Mouse (Mus musculus) ovary, postnatal 10 days (tissue): ENCODE measurements around the gene Kif1bp.

Source experiments
- DNase-seq: peaks from one replicate; pipeline ENCODE4 v3.0.0; 2022; ENCODE audit warnings: low spot score

The Kif1bp gene

GRCm38 (mm10) chr10:62555705-62556557 lies 22.3 kb downstream of the Kif1bp start:
- DNase-seq = no peak

GRCm38 (mm10) chr10:62553611-62554091 lies 24.6 kb downstream of the Kif1bp start:
- DNase-seq = no peak

- DNase-seq = no peak
Observed at GRCm38 (mm10) chr10:62550787-62551300, 27.4 kb downstream of the Kif1bp start.

- DNase-seq = peak; percentile 42
Observed at GRCm38 (mm10) chr10:62549523-62550166, 28.6 kb downstream of the Kif1bp start.

DNA sequence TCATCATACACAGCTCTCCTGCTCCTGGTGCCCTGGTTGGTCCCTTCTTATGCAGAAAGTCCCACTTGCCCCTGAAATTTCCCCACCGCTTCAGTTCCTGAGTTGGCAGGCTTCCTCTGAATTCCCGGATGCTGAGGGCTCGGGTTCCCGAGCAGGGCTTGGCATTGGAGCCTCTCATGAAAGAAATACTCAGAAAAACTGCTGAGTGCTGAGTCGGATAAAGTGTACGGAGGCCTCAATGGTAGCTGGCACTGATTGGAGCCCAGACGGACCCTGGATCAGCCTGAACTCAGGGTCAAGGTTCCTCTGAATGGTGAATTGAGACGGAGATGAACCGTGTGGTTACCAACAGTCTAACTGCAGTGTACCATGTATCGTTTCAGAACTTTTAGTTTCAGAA lies 31.8 kb downstream of the Kif1bp start:
- DNase-seq = no peak

- no peak for DNase-seq
Observed at GRCm38 (mm10) chr10:62545759-62546158, 32.5 kb downstream of the Kif1bp start.

DNA sequence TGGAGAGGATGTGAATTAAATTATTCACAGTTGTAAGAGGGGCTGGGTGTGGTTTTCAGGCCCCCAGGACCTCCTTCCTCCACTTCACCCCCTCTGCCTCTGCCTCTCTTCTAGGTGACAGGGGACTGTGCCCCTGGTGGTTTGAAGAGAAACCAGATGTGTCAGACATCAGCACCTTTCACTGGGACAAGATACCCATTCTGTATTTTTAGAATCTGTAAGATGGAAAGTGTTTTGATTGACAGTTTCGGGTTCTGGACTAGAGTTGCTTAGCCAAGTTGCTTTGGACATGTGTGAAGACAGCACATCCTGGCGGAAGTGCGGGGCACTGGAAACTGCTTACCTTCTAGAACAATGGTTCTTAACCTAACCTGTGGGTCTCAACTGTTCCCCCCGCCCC lies 33.9 kb downstream of the Kif1bp start:
- DNase-seq = no peak

- DNase-seq = no peak
Observed at GRCm38 (mm10) chr10:62543399-62543808, 34.9 kb downstream of the Kif1bp start.

DNA sequence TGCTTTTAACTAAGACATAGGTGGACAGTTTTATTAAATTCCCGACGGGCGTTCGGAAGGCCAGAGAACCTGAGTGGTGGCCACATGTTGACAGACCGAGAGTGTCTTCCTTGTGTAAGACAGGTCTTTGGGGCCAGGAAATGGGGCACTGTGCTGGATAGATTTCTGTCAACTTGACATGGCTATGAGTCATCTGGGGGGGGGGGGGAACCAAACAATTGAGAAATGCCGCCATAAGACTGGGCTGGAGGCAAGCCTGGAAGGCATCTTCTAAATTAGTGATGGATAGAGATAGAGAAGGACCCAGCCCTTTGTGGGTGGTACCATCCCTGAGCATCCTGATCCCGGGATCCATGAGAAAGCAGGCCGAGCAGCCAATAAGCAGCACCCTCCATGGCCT lies 35.3 kb downstream of the Kif1bp start:
- no peak for DNase-seq

DNA sequence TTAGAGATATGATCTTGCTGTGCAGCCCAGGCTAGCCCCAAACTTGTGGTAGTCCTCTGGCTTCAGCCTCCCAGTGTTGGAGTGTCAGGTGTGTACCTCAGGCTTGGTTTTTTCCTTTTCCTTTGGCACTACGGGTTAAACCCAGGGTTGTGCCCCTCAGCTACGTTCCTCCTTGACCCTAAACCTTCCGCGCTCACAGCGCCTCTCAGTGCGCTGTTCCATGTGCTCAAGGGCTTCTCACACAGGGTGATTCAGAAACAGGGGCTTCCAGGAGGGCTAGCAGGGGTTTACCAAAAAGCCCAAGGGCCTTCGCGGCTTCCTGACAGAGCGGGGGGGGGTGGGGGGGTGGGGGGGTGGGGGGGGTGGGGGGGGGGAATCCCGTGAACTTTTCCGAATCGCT lies 35.8 kb downstream of the Kif1bp start:
- DNase-seq = no peak

- DNase-seq = no peak
Observed at GRCm38 (mm10) chr10:62541499-62541898, 36.8 kb downstream of the Kif1bp start.

DNA sequence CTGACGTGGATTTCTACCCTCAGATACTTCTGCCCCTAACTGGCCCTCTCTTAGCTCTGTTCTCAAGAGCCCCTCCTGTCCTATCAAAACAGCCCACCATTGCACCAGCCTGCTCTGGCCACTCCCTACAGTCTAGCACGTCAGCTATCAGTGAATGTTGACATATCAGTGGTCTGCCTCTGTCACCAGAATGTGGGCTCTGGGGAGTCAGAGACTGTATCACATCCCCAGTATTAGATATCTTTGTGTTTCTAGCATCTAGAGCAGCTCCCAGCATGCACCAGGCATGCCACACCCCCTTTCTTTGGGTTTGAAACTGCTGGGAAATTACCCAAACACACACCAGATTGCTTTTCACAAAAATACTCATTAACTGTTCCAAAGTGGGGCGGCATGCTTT lies 37.5 kb downstream of the Kif1bp start:
- no peak for DNase-seq

DNA sequence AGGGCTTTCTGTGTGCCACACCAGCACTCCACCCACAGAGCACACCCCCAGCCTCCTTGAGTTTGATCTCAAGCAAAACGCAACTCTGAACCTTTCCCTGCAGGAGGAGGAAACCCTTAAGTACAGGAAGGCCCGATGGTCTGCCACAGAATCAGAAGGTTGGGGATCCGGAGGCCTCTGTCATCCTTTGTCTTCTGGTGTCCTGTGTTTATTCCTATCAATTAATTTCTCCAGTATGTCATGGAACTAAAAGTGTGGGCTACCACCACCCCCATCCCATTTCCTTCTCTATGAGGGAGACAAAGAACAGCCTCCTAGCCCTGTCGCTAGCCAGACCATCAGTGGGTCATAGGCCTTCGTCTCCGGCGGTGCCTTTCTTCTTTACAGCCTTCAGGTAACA lies 43.7 kb downstream of the Kif1bp start:
- DNase-seq = no peak

DNA sequence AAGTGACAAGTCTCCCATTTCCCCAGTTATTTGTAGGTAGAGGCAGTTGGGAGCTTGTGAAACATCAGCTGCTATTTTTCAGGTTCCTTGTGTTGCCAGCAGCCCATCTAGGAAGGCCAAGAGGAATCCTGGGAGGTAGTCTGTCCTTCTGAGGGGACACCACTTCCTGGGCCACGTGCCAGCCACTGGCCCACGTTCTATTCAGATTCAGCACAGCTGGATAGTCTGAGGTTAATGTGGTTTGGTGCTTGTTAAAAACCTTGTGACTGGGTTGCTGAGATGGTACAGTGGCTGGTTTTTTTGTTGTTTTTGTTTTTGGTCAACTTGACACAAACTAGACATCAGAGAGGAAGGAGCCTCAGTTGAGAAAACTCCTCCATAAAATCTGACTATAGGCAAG lies 45.4 kb downstream of the Kif1bp start:
- DNase-seq = no peak

DNA sequence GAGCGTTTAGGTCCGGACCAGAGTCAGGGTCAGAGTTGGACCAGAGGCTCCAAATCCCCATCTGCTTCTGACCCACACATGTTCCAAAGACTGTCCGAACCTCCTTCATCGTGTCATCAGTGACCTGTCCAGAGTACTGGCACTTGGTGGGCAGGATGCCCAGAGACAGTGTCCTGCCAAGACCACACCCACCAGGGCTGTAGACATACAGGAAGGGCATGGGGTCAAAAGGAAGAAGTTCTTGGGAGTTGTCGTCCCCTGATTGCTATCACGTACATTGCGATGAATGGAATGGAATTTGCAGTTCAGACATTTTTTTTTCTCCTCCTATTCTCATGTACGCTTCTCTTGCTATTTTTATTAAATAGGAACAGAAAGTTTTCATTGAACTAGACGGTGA lies 48.1 kb downstream of the Kif1bp start:
- DNase-seq = no peak

DNA sequence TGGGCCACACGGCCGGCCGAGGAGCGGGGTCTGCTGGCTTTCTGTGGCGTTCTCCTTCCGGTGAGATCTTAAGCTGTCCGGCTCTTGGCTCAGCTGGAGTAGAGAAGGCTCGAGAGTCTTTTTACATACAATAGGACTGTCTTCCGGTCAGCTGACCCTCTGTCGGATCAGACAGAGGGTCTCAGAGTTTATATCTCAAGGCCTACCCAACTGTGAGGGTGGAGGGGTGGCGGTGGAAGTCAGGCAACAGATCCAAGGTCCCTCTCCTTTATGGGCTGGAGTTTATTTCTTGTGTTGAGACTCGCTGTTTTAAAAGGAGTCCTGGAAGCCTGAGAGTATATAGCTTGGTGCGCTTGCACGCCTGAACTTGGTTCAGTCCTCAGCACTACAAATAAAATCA lies 50.9 kb downstream of the Kif1bp start, which contains the start of gene Srgn:
TSS of gene Srgn (minus strand) at position 101 of the 400 bp plus-strand sequence.
- no peak for DNase-seq

DNA sequence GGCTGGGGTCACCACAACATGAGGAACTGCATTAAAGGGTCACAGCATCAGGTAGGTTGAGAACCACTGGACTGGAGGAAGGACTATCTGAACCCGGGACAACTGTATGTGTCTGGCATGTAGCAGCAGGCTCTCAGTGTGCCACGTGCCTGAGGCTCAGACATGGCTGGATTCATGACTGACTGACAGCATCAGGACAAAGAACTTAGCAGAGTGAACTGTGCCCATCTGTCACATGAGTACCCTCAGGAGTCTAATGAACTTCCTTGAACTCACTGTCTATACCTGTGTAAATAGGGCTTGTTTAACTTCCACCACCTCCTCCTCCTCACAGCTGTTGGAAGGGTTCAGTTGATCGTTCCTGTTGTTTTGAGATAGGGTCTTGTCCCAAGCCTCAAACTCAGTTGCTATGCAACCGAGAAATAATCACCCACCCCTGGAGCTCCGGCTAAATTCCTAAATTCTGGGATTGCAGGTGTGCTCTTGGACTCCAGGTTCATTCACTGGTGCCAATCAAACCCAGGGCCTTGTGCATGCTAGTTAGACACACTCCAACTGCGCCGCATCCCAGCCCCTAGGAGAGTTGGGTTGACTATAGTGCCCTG lies 55.8 kb downstream of the Kif1bp start:
- no peak for DNase-seq

DNA sequence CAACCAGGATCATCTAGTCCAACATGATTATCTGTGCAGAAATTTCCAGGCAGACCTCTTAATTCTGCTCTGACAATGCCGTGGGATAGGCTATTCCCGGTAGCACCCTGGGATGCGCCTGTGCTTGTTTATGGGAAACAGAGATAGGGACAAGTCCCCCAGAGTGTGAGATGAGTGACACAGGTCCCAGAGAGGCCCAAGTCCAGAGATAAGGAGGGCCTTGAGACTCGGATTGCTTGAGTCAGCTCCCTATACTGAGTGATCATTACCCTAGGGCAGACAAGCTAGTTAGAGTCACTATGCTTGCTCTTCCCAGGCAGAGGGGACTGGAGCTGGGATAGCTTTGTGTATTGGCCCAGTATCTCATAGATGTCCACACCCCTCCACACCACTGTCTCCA lies 56.5 kb downstream of the Kif1bp start:
- DNase-seq = no peak

DNA sequence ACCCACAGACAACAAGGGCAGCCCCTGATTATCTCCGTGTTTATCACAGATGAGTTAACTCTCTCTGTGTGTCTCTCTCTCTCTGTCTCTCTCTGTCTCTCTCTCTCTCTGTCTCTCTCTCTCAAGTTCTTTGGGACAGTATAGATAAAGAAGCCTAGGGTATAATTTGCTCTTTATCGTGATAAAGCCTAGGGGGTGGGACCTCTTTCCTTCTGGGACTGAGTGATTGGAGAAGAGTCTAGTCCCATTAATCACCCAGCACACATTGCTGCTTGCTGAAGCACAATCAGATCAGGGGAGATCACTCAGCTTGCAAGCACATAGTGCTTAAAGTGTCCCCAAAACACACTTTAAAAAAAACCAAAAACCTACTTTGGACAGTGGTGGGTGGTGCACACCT lies 57.3 kb downstream of the Kif1bp start:
- DNase-seq = no peak

GRCm38 (mm10) chr10:62517511-62517910 lies 60.7 kb downstream of the Kif1bp start:
- no peak for DNase-seq

- no peak for DNase-seq
Observed at GRCm38 (mm10) chr10:62512855-62513254, 65.4 kb downstream of the Kif1bp start.

- no peak for DNase-seq
Observed at GRCm38 (mm10) chr10:62511528-62511927, 66.7 kb downstream of the Kif1bp start.
